Mouse (Mus musculus) left cerebral cortex, adult 8-10 months (tissue): ENCODE measurements around the gene Btrc. TPM values are rescaled to one million over a fixed set of nuclear protein-coding genes. Genes with fewer than 3 reads are reported as not detected.

ENCODE experiments used
- DNase-seq, 2 experiments: peaks; one replicate each; pipeline ENCODE4 v3.0.0; 2022; ENCODE audit warnings: low spot score in 2 of 2
- total RNA-seq, 4 experiments: library from RNA; stranded (reverse); gene quantifications; 2 replicates each; pipeline ENCODE4 v1.2.4; 2022

Gene Btrc
- total RNA-seq, 4 experiments from 2014 or later, result 95.8 to 104 (median 97.6) TPM

DNA sequence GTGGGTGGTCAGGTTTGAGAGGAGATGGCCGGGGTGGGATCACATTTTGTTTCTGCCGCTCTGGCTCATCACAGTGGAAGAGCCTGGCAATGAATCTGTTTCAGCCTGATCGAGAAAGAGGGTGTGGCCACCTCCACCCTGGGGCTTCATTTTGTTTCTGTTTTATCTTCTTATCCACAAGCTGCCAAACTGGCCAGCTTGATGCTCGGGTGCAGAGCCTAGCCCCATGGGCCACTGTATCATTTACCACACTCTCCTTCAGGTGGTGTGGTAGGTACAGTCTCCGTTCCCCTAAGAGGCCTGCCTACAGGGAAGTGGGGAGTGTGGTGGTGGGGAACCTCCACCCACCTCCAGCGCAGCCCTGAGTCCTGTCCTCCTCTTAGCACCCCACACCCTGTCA lies 209.5 kb downstream of the Btrc start:
- DNase-seq, result no peak

DNA sequence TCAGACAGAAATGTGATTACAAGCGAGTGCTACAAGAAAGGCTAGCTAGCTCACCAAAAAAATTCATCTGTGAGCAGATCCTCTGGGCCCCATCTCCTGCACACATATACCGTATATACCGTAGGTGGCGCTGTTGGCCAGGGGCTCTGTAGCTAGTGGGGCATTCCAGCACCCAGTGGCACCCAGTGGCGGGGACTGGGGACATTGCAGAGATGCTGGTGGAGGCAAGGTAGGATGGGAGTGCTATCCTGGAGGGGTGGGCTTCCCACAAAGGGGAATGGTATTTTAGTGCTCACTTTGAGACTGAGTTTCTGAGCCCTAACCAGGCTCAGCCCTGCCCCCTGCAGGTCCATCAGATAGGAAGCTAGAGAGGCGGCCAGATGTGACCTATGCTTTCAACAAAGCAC lies 210.3 kb downstream of the Btrc start:
- peak; percentile 42 to 65 for DNase-seq

DNA sequence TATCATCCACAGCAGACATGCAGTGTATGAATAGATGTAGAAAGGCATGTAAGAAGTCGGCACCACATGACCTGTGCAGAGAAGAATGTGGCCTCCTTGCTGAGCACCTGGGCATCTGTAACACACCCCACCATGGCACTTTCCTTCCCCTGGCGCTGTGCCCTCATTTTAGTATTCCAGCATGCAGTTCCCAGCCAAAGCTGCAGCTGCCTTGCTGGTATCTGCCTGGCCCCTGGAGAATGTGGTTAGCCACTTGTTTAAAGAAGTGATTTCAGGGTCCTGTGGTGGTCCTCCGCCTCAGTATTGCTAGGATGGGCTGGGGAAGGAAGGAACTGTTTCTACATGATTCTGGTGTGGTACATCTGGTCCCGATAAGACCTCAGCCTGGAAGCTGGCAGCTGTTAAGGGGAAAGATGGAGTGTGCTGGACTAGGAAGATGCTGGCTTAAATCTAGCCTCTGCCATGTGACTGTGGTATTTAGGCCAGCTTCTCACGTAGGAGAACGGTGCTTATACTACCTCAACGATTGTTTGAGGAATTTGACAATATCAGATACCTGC lies 210.9 kb downstream of the Btrc start:
- DNase-seq, result no peak

DNA sequence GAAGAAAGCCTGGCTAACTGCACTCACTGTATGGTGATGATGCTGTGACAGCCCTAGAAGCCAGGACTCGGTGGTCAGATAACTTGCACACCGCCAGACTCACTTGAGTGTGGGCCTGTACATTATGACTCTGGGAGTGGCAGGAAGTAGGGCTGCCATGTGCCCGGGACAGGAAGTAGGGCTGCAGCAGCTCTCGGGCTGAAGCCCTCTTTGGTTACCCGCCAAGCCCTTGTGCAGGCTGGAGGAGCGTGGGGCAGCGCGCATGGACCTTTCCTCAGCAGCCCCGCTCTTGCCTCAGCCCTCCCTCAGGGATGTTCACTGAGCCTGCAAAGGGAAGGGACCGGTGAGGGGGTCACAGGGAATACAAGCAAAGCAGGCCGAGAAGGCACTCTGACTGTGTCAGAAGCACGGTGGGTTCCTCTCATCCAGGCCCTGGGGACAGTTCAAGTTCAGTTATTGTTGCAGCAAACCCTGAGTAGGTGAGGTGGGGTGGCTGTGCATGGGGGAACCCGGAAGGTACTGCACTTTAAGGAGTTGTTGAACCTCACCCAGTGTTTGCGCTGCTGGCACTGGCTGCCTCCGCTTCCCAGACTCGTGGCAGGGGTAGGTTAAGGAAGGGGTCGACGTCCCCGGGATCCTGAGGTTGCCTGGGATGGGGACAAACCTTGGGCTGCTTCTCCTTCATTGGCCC lies 211.6 kb downstream of the Btrc start:
- no peak for DNase-seq

DNA sequence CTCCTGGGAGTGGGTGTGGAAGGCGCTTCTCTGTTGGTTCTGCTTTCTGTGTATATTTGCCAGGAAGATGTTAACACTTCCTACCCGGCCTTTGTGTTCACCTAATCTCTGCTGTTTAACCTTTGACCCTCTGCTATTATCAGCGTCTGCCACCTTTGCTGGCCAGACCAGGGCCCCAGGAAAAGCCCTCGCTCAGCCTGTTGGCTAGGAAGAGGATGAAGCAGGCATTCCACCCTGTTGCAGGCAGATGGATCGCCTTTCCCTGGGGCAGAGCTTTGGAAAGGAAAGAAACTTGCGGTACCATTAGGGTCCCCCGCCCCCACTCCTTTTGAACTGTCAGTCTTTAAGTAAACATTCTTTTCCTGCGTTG lies 212.1 kb downstream of the Btrc start:
- no peak for DNase-seq

DNA sequence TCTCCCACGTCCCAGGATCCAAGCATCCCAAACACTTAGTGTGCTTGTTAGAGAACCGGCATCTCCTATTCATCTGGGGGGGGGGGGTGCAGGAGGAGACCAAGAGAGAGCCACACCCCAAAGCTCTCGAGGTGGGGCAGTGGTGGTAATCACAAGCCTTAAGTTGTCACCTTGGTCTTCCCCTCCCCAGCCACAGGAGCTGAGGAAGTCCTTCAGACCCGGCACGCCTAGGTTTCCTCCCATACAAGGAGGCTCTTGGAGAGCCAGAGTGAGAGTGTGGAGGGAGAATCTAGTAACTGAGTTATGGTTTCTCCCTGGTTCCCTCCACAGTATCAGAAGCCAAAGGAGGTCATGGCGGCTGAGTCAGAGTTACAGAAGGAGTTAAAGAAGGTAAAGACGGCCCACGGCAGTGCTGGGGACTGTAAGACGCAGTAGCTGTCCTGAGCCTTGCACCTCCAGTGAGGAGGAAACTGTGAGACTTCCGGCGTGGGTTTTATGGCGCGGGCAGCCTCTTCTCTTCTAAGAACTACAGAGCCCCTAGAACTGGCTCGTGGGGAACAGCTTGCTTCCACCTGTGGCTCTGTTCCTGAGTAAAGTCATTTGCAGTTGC lies 213.7 kb downstream of the Btrc start:
- no peak for DNase-seq

DNA sequence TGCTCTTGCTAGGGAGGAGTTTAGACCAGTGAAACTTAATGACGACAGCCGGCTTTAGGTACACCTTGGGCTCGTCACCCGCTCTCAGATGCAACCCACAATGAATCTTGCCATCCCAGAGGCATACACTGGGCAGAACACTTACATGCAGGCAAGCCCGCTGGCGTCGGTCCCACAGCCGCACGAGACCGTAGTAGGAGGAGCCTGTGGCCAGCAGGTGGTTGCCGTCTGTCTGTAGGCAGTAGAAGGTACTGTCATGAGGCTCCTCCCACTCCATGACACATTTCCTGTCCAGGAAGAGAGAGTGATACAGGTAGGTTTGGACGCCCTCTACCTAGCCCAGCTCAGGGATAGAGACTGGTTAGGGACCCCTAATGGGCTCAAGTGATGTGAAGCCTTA lies 215.4 kb downstream of the Btrc start:
- no peak for DNase-seq

DNA sequence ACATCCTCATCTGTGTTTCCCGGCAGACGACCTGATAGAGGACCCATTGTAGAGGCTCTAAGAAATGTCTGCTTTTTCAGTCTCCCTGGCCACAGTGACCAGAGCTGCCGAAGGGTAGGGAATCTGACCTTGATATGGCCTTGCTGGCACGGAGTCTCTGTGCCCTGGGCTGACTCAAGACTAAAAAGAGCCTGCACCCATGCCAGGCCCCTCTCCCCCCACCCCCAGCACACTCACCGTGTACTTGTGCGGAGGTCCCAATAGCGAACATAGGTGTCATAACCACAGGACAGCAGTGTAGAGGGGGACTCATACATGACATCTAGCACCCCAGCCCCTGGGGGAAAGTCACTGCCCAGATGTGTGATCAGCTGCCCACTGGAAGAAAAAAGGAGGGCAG lies 215.9 kb downstream of the Btrc start:
- no peak for DNase-seq

Other genes starting within 250 kb of the Btrc start
- not detected for gene Tlx1, start 213.1 kb upstream of the Btrc start, total RNA-seq
- gene Lbx1, start 127.9 kb upstream of the Btrc start, total RNA-seq, result not detected
- 10 to 100 TPM in 2 of 4 experiments, 1 to 10 TPM in 2; 9.3 to 11.4 (median 10.6) TPM for gene Poll, start 196.8 kb downstream of the Btrc start, total RNA-seq
- gene Gm17018, start 196.9 kb downstream of the Btrc start, total RNA-seq, result 10 to 100 TPM; 60.3 to 75.7 (median 69.0) TPM